Mouse (Mus musculus) C2C12 (cell line): Measurements from ENCODE around the gene Ywhae.

Experiments used
- CTCF ChIP-seq: IDR thresholded peaks from one replicate; pipeline ENCODE4 v1.5.1; 2011; ENCODE audit not compliant: control insufficient read depth, insufficient read depth, insufficient read length
- MAX ChIP-seq: IDR thresholded peaks from one replicate; pipeline ENCODE4 v1.6.1; 2011; ENCODE audit warnings: mild to moderate bottlenecking, control low read depth
- MYOG ChIP-seq: IDR thresholded peaks from one replicate; pipeline ENCODE4 v1.6.1; 2011; ENCODE audit not compliant: control insufficient read depth, insufficient read length; ENCODE audit errors: extremely low read depth
- USF1 ChIP-seq: IDR thresholded peaks from one replicate; pipeline ENCODE4 v1.6.1; 2011; ENCODE audit warnings: low read depth, mild to moderate bottlenecking, control low read depth, moderate library complexity

GRCm38 (mm10) chr11:75688132-75688531 is 44.5 kb upstream of the Ywhae start:
- TF ChIP-seq USF1 (no peak), CTCF (no peak), MAX (no peak), MYOG (no peak)
